Mouse (Mus musculus) adrenal gland (tissue): ENCODE results near the gene Letmd1.
"Not testable (repeated sequence)": the region's sequence is repeated elsewhere in the genome, so short reads cannot be mapped to it uniquely, and the experiment has no call there.

ENCODE experiments used
- intact Hi-C: fragments of 180-260 bp; cut with DNase I; formaldehyde crosslinking; loops from one replicate; pipeline ENCODE4 v1.15.1; 2025
- long read RNA-seq, 2 experiments: library from polyadenylated mRNA; unstranded; transcript quantifications; one replicate each; pipeline ENCODE4 v2.0.0; 2020; ENCODE audit warnings: borderline replicate concordance in 1 of 2; ENCODE audit not compliant: insufficient replicate concordance in 1 of 2

Letmd1 gene
- long read RNA-seq, experiment 1, transcript Letmd1-201 (9 exons, 2,502 nt) = major isoform, 58 of 69 reads
- long read RNA-seq, experiment 1, partial matches to known transcripts = 4 of 69 reads
- long read RNA-seq, experiment 1, other reads (novel, unspliced or antisense) = 3 of 69 reads
- long read RNA-seq, experiment 2, transcript Letmd1-201 (9 exons, 2,502 nt) = major isoform, 75 of 93 reads
- long read RNA-seq, experiment 2, partial matches to known transcripts = 6 of 93 reads
- long read RNA-seq, experiment 2, other reads (novel, unspliced or antisense) = 9 of 93 reads

DNA sequence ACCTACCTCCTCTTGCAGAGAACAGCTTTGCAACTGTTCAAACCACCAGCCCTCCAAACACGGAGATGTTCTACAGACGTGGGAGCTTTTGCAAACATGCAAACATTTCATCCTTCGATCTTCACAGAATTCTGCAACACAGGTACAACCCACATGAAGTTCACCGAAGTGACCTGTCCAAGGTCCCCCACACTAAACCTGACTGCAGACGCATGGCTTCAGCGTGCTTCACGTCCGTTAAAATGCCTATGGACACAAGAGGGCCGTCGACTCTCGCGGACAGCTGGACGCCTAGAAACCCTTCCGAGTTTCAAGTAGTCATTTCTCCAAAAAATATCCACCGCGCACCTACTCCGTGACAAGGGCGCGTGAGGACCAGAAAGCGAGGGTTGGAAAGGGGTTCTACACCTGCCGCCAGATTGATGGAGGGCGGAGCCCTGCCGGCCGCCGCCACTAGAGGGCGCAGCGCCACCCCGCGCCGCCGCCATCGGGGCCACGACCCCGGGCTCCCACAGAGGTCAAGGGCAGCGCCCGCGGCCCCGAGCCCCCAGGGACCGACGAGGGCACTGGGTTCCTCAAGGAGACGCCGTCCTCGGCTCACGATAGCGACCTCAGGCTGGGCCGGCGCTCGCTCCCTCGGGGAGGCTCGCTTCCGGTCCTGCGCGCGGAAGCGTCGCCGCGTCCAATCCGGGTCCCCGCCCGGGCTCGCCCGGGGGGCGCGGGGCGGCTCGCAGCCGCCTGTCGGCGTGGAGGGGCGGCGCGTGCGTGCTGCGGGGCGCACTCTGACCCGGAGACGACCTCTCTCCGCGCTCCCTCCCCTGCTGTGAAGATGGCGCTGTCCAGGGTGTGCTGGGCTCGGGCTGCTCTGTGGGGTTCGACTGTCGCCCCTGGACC lies at the start of gene Letmd1:
TSS of gene Letmd1 (plus strand) at position 729 of the 894 bp plus-strand sequence.
- intact Hi-C loops = no loop called here

DNA sequence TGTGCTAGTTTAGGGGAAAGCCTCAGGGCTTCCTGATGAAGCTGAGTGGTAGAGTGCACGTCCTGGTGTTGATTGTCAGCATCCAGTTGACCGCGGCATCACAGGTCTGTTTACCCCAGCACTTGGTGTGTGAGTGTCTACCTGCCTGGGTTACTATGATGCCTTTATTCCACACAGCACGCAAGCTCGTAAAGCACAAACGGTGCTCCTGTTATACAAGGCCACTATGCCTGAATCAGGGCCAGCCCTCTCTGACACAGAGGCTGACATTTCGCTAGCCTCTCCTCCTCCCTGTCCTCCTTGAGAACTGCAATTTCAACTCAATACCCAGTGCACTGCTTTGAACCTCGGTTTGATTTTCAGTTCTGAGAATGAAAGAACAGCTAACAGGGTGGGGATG lies 49.5 kb upstream of the Letmd1 start:
- intact Hi-C loops = no loop called here

DNA sequence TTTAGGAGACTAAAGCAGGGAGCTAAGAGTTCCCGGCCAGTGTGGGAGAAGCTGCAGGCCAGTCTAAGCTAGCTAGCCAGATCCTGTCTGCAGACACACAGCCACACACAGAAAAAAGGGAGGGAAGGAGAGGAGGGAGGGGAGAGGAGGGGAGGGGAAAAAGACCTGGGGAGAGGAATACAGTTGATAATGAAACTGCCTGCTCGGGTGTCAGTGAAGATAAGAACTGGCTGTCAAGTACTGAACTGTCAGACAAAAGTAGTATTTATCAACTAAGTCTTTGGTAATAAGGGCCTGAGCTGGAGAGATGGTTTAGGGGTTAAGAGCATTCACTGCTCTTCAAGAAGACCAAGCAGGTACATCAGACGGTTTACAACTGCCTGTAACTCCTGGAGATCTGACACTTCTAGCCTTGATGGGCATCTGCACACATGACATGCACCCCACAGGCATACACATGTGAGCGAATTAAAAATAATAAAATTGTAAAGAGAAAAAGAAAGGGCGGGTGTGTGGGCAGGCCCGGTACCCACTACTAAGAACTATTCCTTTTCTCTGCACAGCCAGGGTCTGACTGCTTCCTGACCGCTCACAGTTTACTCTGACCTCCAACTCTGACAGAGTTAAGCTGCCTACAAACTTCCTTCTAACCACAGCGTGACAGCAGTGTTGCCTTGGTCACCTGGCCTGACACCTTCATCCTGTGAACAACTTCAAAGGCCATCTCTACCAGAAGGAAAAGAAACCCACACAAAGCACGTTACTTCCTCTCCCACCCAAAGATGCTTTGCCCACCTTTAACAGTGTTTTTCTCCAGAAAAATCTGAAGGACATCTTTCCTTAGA lies 48.7 kb upstream of the Letmd1 start:
- intact Hi-C loops = no loop called here

DNA sequence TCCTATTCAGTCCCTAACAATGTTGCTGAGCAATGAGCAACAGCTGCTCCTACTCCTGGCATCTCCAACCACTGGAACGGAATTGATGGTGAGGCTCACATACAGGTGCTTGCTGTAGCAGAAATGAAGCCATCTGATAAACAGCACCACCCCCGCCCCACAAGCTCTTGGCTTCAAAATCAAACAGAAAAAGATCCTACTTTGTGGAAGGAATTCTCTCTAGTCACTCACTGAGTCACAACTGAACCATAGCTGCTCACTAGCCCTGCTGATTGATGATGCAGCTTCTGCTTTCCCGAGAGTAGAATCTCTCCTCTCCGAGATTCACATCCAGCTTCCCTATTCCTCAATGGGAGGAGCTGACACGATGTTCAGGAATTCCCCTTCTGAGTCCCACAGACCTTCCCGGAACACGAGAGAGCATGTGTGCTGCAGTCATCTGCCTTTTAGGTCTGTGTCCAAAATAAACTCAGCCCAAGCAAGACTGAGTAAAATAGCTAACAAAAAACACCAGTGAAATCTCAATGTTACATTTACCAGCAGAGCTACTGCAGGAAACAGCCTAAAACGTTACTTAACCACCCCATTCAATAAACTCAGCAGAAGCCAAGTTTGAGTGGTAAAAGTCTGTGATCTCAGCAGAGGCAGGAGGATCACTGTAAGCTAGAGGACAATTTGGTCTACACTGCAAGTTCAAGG lies 47.6 kb upstream of the Letmd1 start:
- intact Hi-C loops = no loop called here

DNA sequence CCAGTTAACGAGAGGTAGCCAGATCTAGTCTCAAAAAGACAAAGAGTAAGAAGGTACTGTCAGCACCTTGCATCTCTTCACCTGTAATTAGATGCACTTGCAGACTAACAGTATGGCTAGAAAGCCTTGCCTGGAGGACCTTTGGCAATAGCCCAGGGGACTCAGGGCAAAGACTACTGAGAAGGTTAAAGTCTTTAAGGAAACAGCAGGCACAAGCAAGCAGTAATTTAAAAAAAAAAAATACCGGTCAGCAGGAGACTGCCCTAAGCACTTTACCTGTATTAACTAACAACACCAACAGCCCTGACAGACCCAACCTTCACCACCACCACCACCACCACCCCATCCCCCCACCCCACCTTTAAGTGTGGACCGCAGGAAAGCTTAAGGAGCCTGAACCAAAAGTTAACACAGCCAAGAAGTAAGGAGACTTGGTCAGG lies 47.0 kb upstream of the Letmd1 start, which contains the start of gene Gm5475:
TSS of gene Gm5475 (plus strand) at position 390 of the 440 bp plus-strand sequence.
- intact Hi-C loops = not testable (repeated sequence)

DNA sequence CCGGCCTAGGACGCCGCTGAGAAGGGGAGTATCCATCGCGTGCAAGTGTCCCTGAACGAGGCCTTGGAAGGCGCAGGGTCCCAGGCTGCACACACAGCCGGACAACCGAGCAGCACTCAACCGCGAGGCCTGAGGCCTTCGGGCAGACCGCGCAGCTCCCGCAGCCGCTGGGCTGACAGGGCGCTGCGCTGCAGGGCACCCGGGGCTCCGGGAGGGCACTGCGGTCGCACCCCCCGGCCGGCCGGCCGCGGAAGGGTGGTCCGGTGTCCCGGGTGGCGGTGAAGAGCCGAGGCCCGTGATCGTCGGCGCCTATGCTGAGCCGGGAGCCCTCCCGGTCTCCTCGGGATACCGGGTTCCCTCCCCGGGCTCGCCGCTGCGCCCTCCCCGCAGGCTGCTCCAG lies 46.3 kb upstream of the Letmd1 start:
- intact Hi-C loops = no loop called here

DNA sequence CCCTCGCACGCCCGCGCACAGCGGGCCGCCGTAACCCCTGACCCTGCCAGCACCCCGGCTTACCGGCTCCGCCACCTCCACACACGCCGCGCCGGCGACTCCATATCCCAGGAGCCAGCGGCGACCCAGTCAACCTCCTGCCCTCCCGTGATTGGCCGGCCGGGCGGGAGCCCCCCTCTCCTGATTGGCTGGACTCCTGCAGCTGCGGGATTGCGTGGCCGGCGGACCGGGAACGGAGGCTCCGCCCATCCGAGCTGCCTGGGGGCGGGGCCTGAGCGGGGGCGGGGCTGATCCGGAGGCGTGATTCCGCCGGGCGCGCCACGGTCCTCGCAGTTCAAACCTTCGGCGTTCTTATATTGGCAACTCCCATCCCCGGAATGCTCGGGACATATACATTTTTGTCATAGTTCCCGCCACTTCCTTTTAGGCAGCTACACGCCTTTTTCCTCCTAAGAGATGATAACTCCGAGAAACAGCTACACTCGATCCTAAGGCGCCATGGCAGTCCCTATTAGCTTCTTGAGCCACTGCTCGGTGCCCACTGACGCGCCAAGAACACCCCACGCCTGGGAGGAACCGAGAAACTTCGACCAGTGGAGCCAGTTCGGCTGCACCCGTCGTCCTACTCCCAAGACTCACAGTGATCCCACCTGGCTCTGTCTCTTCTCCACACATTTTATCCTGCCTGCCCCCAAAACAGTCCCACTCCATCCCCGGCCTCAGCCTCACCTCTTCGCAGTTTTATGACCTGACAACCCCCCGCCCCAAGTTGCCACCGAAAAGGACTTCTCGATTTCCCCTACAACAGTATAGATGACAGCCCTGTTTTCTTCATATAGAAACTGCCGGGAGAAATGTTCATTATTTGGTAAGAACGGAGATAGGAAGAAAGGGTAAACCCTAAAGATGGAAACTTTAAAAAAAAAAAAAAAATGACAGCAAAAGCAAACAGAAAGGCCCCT lies 45.6 kb upstream of the Letmd1 start:
- intact Hi-C loops = no loop called here

DNA sequence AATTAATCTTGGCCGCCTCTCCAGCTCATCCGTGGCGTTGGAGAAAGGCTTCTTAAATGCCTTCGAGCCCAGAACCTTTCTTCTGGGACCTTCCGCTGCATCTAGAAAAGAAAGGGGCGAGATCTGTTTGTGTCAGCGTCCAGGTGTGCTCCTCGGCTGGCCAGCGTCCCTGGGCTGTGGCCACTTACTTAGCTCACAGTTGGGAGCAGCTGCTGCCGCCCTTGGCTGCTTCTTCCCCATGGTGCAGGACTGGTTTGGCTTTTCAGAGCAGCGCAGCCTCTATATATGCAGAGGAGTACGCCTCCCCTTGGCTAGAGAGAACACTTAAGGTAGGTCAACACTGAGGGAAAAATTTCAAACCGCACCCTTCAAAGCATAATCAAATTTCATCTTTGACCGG lies 44.9 kb upstream of the Letmd1 start:
- intact Hi-C loops = no loop called here

DNA sequence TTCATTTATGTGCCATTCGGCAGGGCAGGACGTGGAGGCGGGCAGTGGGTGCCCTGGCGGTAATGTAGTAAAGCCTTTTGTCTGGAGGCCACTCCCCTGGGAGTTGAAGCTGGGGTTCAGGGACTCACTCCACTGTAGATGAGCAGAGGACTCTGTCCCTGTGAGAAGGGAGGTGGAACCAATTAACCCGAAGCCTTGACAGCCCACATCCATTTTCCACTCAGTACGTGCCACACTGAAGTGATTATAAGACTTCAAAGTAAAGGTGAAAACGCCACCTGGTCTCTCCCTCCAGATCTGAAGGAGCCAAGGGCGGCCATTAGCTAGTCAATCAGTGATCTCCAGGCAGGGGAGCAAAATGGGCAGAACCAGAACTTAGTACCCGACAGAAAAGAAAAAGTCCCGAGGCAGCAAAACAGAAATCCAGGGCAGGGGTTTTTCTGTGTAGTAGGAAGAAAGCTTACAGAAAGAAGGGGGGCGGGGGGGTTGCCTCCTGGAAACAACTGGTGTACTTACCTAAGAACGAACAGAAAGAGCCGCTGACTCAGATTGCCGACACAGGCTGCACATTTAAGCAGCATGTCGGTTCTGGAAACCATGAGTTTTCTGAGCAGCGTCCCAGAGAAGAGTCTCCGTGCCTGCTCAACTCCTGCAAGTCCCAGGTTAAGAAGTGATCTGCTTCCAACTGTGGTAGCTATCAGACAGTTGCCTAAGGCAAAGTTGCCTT lies 44.3 kb upstream of the Letmd1 start, which contains the start of gene Slc11a2:
TSS of gene Slc11a2 (minus strand) at position 677 of the 727 bp plus-strand sequence.
- intact Hi-C loops = no loop called here

DNA sequence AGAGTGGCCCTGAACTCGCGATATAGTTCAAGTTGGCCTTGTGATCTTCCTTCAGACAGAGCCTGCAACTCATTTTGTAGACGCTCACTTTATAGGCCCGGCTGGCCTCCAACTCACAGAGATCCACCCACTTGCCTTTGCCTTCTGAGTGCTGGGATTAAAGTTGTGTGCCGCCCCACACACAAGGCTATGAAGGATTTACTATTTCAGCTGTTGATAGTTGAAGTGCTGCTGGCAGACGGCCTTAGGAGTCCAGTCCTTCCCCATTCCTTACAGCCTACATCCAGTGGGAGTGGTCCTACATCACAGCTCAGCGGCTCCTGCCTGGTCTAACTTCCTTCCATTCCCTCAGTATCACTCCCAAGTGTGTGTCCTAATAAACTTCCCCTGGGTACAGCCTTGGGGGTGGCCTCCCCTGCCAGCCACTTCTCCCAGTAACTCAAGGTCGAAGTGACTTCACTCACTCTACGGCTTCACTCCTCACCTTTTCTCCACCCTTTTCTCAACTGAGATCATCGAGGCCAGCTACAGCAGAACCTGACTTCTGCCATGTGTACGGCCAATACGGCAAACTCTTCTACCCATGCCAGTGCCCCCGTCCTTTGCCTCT lies 40.4 kb upstream of the Letmd1 start:
- intact Hi-C loops = no loop called here

DNA sequence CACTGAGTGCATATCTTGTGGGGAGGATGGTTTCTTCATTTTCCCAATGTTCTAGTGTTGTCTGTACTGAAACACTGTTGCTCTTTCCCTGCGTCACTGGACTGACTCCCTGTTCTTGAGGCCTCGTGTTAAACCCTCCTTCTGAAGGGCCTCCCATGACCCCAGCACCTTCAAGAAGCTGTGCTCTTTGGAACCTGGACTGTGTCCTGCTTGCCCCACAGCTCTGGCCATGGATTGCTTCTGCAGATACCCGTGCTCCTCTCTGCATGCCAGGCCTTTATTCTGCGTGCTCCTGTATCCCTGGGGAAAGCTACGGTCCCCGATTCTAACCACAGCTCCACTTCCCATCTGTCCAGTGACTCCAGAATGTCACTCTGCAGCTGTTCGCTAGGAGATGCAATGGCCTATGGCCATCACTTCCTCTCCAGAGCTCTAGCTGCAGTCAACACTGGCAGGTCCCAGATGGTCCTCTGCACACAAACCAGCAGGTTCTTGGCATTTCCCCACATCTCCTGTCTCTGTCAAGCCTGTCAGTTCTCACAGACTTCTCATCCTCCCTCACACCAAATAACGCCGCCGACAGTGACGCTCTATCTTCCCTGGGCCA lies 38.8 kb upstream of the Letmd1 start:
- intact Hi-C loops = no loop called here

DNA sequence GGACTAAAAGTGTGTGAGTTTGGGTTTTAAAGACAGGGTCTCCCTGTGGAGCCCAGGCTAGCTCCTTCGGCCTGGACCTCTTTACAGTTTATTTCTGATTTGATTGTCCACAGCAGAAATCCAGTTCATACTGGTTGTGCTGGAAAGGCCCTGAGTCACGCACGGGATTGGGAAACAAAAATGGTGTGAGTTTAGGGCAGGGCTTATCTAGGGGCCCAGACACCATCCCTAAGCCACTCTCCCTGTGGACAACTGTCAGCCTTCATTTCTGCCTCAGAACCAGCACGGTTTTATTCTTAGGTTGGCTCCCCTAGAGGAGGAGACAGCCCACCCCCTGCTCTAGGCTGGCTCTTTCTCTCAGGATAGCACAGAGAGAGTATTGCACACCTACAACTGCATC lies 35.6 kb upstream of the Letmd1 start:
- intact Hi-C loops = no loop called here

DNA sequence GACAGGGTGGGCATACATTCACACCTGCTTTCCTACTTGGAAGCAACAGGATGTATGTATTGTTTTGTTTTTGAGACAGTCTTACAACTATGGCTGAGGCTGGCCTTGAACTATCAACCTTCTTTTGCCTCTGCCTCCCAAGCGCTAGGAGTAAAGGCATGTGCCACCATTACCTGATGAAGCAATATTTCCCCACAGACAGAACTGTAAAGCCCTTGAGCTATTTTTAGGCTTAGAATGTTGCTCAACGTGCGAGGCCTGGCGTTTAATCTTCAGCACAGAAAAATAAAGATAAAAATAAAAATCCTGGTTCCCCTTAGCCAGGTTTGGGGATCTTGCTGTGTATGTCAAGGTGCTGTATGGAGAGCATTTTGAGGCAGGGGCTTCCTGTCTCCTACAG lies 32.7 kb upstream of the Letmd1 start:
- intact Hi-C loops = no loop called here

DNA sequence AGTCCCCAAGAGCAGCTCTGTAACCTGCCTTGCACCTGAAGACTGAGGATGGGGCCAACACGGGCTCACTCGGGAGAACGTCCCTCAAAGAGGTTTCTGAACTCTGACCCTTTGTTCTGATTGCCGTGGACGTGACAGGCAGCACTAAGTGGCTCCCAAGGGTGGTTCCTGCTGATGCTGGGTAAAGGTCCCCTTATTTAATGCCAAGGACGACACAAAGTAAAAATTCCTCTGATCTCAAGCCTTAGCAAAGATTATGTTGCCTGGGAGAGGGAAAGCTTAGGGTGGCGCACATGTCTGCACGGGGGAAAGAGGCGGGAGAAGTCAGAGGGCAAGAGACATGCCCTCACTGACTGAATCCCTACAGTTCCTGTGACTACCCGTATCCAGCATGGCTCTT lies 32.3 kb upstream of the Letmd1 start:
- intact Hi-C loops = no loop called here

DNA sequence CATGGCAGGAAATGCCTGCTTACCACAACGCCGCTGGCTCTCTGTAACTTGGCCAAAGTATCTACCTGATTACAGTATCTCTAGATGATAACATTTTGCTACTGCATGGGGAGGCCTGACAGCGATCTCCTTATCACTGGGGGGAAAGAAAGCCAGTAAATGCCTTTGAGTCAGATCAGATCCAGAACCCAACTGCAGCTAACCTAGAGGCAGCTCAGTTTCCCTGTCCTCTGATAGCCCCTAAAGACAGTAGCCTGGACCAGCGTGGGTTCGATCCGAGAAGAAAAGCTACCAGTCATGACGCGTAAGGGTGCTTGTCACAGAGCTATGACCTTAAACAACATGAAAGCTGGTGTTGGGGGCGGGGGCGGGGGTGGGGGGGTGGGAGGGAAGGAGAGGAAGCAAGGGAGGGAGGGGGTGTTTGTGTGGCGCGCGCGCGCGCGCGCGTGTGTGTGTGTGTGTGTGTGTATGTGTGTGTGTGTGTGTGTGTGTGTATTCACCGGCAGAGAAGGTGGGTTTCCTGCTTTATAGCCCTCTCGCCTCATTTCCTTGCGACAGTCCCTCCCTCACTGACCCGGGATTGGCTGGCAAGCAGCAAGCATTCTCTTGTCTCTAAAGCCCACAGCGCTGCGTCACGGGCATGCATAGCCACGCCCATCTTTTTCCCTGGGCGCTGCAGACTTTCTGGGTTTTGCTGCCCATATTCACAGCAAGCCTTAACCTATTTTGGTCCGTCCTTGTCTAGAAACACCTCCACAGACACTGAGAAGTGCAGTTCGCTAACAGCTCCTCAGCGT lies 25.5 kb upstream of the Letmd1 start:
- intact Hi-C loops = no loop called here

DNA sequence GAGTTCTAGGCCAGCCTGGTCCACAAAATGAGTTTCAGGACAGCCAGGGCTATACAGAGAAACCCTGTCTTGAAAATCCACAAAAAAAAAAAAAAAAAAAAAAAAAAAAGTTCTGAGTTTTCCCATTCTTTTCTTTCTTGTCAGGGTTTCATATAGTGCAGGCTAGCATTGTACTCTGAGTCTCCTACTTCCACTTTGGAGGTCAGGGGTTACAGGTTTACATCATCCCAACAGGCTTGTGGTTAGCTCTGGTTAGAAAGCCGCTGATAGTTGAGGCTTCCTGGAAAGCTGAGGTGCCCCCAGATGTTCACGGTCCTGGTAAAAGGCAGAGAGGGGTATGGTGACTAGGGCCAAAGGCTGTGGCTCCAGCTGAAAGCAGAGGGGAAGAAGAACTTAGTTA lies 21.9 kb upstream of the Letmd1 start:
- intact Hi-C loops = no loop called here

DNA sequence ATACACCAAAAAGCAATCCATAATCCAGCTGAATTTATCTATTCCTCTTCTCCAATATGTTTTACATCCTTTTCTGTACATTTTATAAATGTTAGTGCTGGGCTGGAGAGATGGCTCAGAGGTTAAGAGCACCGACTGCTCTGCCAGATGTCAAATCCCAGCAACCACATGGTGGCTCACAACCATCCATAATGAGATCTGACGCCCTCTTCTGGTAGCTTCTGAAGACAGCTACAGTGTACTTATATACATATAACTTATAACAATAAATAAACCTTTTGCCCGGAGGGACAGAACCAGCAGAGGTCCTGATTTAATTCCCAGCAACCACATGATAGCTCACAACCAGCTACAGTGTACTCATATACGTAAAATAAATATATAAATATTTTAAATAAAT lies 20.3 kb upstream of the Letmd1 start:
- intact Hi-C loops = no loop called here
